Mouse (Mus musculus) heart, postnatal 36 days (tissue): ENCODE results near the gene Arl14. TPM values are rescaled to one million over a fixed set of nuclear protein-coding genes. Genes with fewer than 3 reads are reported as not detected.
"Not testable (repeated sequence)": the region's sequence is repeated elsewhere in the genome, so short reads cannot be mapped to it uniquely, and the experiment has no call there.

ENCODE experiments used
- DNase-seq, 2 experiments: peaks; one replicate each; pipeline ENCODE4 v3.0.0; 2021 to 2022
- intact Hi-C: fragments of 180-260 bp; cut with DNase I; formaldehyde crosslinking; loops from one replicate; pipeline ENCODE4 v1.15.1; 2025
- total RNA-seq, 2 experiments: library from RNA; stranded (reverse); gene quantifications; 2 replicates each; pipeline ENCODE4 v1.2.3; 2021

Arl14 gene
- total RNA-seq, 2 experiments from 2014 or later = not detected

DNA sequence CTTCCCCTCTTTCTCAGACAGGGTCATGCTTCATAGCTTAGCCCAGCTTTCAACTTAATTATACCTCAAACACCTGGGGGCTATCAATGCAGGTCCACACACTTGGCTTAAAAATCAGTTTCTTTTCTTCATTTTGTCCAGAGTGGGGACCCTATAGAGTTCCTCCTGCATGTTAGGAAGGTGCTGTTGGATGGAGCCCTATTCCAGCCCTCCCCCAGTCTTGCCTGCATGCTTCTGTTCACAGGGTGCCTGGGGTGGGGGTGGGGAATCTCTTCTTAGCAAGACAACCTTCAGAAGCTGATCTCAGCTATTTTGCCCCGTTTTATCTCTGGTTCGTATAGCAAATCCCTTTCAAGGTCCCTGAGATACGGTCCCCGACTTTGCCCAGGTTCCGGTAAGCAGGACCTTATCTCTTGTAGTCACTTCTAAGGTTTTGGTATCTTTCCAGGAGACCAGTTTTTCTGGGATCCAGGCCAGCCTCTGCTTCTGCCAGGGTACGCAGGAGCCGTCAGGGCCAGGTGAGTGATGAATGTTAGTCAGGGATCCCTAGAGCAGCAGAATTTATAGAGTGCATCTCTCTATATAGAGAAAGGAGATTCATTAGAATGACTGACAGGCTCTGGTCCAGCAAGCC is 40.9 kb downstream of the Arl14 start:
- intact Hi-C loops = no loop called here
- DNase-seq = no peak

DNA sequence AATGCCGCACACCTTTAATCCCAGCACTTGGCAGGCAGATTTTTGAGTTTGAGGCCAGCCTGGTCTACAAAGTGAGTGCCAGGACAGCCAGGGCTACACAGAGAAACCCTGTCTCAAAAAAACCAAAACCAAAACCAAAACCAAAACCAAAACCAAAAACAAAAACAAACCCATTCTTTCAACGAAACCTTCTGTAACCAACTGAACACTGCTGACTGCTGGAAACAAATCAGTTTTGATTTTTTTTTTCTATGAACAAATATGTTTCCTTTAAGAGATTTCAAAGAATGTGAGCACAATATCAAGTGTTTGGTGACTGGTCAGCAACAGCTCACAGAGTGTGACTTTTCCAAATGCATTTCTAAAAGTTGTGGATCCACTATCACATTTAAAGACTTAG is 42.1 kb downstream of the Arl14 start:
- intact Hi-C loops = not testable (repeated sequence)

DNA sequence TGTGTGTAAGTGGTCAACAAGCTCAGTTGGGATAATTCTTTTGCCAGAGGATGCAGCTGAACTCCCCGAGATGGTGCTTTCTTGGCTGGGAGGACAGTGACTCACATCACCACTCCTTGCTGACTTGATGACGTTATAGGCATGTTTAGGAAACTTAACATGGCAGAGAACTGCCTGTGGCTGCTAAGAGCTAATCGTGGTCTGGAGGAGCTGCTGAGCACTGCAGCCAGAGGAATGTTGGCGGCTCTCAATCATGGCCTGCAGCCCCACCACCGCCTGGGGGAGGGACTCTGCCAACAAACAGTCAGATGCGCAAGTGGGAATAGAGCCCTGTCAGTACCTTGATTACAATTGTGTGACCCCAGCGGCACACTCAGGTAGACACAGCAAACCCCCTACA is 49.6 kb downstream of the Arl14 start:
- intact Hi-C loops = no loop called here
- peak; percentile 37 to 42 for DNase-seq

More for the DNA sequence above, 42.1 kb downstream of the Arl14 start:
- DNase-seq = not testable (repeated sequence)

Other genes starting within 250 kb of the Arl14 start
- 1 to 10 TPM; 4.8 to 6.0 TPM for gene Ift80, start 217.8 kb upstream of the Arl14 start, total RNA-seq
- gene Smc4, start 217.7 kb upstream of the Arl14 start, total RNA-seq = 10 to 100 TPM; 14.4 to 18.8 TPM
- gene Trim59, start 177.7 kb upstream of the Arl14 start, total RNA-seq = 1 to 10 TPM; 2.4 to 2.7 TPM
- 10 to 100 TPM; 86.3 to 95.6 TPM for gene Kpna4, start 95.3 kb upstream of the Arl14 start, total RNA-seq
- gene Ppm1l, start 94.4 kb downstream of the Arl14 start, total RNA-seq = 10 to 100 TPM; 23.4 to 26.3 TPM